Mouse (Mus musculus): ENCODE measurements around the gene Auh. TPM values are rescaled to one million over a fixed set of nuclear protein-coding genes. Genes with fewer than 3 reads are reported as not detected.

The Auh gene
- polyA plus RNA-seq, 1 experiment from 2014 or later = 33.6 TPM

- no peaks in the 10 kb centered on the region for H3K4me1 ChIP-seq (ENCODE audit: control insufficient read depth, insufficient read depth, low read length)
- WGBS = 93% methylated on average over 9 of the region's 9 CpGs
Observed at GRCm38 (mm10) chr13:52792242-52792844, 137.1 kb downstream of the Auh start.

GRCm38 (mm10) chr13:52790894-52791293, 138.6 kb downstream of the Auh start:
- 78% methylated on average over 5 of the region's 5 CpGs for WGBS
- ATAC-seq (ENCODE audit: insufficient number of reproducible peaks, low FRiP score, low TSS enrichment, low read depth) = no peak
- H3K4me3 ChIP-seq (ENCODE audit: low read depth, low read length) = no peak overlapping the region
- no peaks in the 10 kb centered on the region for H3K36me3 ChIP-seq (ENCODE audit: control insufficient read depth, insufficient read depth, low read length)
- no peaks in the 10 kb centered on the region for H3K4me1 ChIP-seq (ENCODE audit: control insufficient read depth, insufficient read depth, low read length)
- no peak overlapping the region for H3K27ac ChIP-seq (replicated peaks; ENCODE audit: low read depth, low read length)
- no peaks in the 10 kb centered on the region for H3K27me3 ChIP-seq (ENCODE audit: control insufficient read depth, insufficient read depth, low read length)
- H3K9me3 ChIP-seq (ENCODE audit: control insufficient read depth, low read length) = no peaks in the 10 kb centered on the region
- H3K4me2 ChIP-seq (ENCODE audit: low read depth, severe bottlenecking) = no peak overlapping the region
- DNase-seq (ENCODE audit: low spot score) = no peak
- H3K9ac ChIP-seq (ENCODE audit: low read length) = no peak overlapping the region

More at GRCm38 (mm10) chr13:52792242-52792844, 137.1 kb downstream of the Auh start:
- H3K9me3 ChIP-seq (ENCODE audit: control insufficient read depth, low read length) = no peaks in the 10 kb centered on the region
- no peak overlapping the region for H3K4me3 ChIP-seq (ENCODE audit: low read depth, low read length)
- H3K9ac ChIP-seq (ENCODE audit: low read length) = no peak overlapping the region
- H3K27me3 ChIP-seq (ENCODE audit: control insufficient read depth, insufficient read depth, low read length) = no peaks in the 10 kb centered on the region
- DNase-seq (ENCODE audit: low spot score) (no peak), ATAC-seq (ENCODE audit: insufficient number of reproducible peaks, low FRiP score, low TSS enrichment, low read depth) (no peak)
- H3K27ac ChIP-seq (replicated peaks; ENCODE audit: low read depth, low read length) = no peak overlapping the region
- H3K4me2 ChIP-seq (ENCODE audit: low read depth, severe bottlenecking) = no peak overlapping the region
- no peaks in the 10 kb centered on the region for H3K36me3 ChIP-seq (ENCODE audit: control insufficient read depth, insufficient read depth, low read length)

Other genes with a start within 250 kb of the Auh start
- 29.4 and 31.3 TPM in 2 replicates for gene Nfil3, start 51.4 kb upstream of the Auh start, polyA plus RNA-seq (2014; fragmentation: Nextera tagmentation; extraction: Ambion mirVana)